Comparison of ENCODE assay signal across 16 mouse cellular contexts in genomic region chr11:3742449-3742848, GRCm38 (mm10).
DNase-seq lines count a peak whose midpoint lies in the region; TF ChIP-seq lines count a peak whose summit lies in the region.
"Had no signal": no experiment of that assay in that cellular context is flagged by ENCODE, and none has a peak within 500 bp of the region (broad histone marks: within the 10 kb centered on the region; RNA-seq: fewer than 3 reads in every experiment).

No protein-coding gene starts in this region.

- no peak overlapping the region for H3K4me3 ChIP-seq in cortical plate, adult 2 months (ENCODE audit: insufficient read depth, low read length)
- H3K4me3 ChIP-seq: embryonic facial prominence, embryonic 10.5 days; forebrain, embryonic 13.5 days; heart, adult 2 months; heart, embryonic 15.5 days; hindbrain, embryonic 13.5 days had no signal

- 0 out of 2 replicates have a peak, but pooled peaks cover 1% of the 10 kb centered on the region for H3K4me1 ChIP-seq in cortical plate, adult 2 months (ENCODE audit: control insufficient read depth, insufficient read depth, low read length)
- H3K4me1 ChIP-seq: embryonic facial prominence, embryonic 10.5 days; forebrain, embryonic 13.5 days; heart, embryonic 15.5 days; hindbrain, embryonic 13.5 days had no signal

- TF ChIP-seq CTCF in cortical plate, adult 2 months (IDR thresholded peaks at IDR 0.05; ENCODE audit: extremely low read depth, insufficient read depth, low read length): no peak

- intact Hi-C loops in left cerebral cortex, postnatal 4 days (cut with DNase I): no loop called here
- intact Hi-C loops in left cerebral cortex, postnatal 36 days (cut with DNase I): no loop called here

- DNase-seq in cerebellum, postnatal 10 days: peak; percentile 76 to 80
- DNase-seq in cerebellum, adult 11-12 months: no peak
- peak; percentile 32 for DNase-seq in left cerebral cortex, postnatal 4 days
- DNase-seq in left cerebral cortex, postnatal 36 days (ENCODE audit: low spot score in 2 of 2): no peak
- peak; percentile 64 for DNase-seq in brain, adult 2 months (ENCODE audit: low read depth, low spot score)
- DNase-seq: adrenal gland, postnatal 36 days; forebrain, postnatal 0 days; gastrocnemius, postnatal 14 days; heart, adult 2 months; heart, postnatal 14 days had no signal

- no peak for TF ChIP-seq POLR2A in cortical plate, adult 2 months (IDR thresholded peaks at IDR 0.05; ENCODE audit: extremely low read depth, insufficient read depth, low read length)

- peak overlapping the region; percentile 67 for H3K27ac ChIP-seq in cortical plate, adult 2 months (ENCODE audit: insufficient read depth, low read length)
- H3K27ac ChIP-seq: embryonic facial prominence, embryonic 10.5 days; forebrain, embryonic 13.5 days; heart, adult 2 months; heart, embryonic 15.5 days; hindbrain, embryonic 13.5 days; hindbrain, postnatal 0 days had no signal

Comparison
In these comparisons a context has a peak if more than half of its experiments do, and no peak if none do; other contexts are left out.
1. DNase-seq: peak in cerebellum, postnatal 10 days (2 of 2), left cerebral cortex, postnatal 4 days (single experiment) and brain, adult 2 months (single experiment); none in cerebellum, adult 11-12 months (single experiment) and left cerebral cortex, postnatal 36 days (0 of 2).